Mouse (Mus musculus): ENCODE data around the gene Kcnq4.

DNA sequence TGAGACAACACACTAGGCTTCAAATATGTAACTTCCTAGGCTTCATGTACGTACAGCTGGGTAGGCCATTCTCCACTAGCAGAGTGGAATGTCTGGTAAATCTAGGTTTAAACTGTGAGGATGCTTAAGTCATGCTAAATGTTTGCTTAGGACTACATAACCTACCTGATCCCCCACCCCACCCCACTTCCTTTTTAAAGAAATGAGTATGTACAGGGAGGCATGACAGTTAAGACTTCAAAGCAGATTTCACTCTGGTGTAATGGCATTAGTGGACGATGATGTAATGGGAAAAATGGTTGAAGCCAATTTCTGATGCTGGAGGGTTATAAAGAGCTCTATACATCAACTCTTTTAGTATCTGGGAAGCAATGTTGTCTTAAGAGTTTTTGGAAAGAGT is 44.5 kb upstream of the Kcnq4 start:
- no peak for TF ChIP-seq CTCF (IDR thresholded peaks at IDR 0.05; ENCODE audit: extremely low read depth, insufficient read depth, insufficient read length, insufficient replicate concordance)
- TF ChIP-seq POLR2A (IDR thresholded peaks at IDR 0.05; ENCODE audit: low read depth, low read length) = no peak
